Comparison of ENCODE assay signal across 13 mouse cellular contexts in genomic region chr6:95709531-95709930, GRCm38 (mm10).
"Had no signal": no experiment of that assay in that cellular context is flagged by ENCODE, and none has a peak within 500 bp of the region (broad histone marks: within the 10 kb centered on the region; RNA-seq: fewer than 3 reads in every experiment).

No protein-coding gene starts in this region.

- H3K4me3 ChIP-seq: limb, embryonic 13.5 days; liver, embryonic 12.5 days; lung, embryonic 15.5 days; megakaryocyte, embryonic 14.5 days; midbrain, embryonic 15.5 days; neural tube, embryonic 12.5 days had no signal

- H3K4me1 ChIP-seq: neural tube, embryonic 12.5 days had no signal

- DNase-seq: kidney, postnatal 10 days; layer of hippocampus, adult 9-11 months; layer of hippocampus, postnatal 36 days; lung, postnatal 14 days; thymus, postnatal 14 days had no signal

- H3K27me3 ChIP-seq: limb, embryonic 13.5 days; liver, embryonic 12.5 days; lung, embryonic 15.5 days; megakaryocyte, embryonic 14.5 days; neural tube, embryonic 12.5 days had no signal

- H3K9me3 ChIP-seq: limb, embryonic 13.5 days; liver, embryonic 12.5 days; lung, embryonic 15.5 days; megakaryocyte, embryonic 14.5 days; midbrain, embryonic 15.5 days; neural tube, embryonic 12.5 days had no signal

- H3K9ac ChIP-seq: limb, embryonic 13.5 days; liver, embryonic 12.5 days; lung, embryonic 15.5 days; midbrain, embryonic 15.5 days; neural tube, embryonic 12.5 days had no signal

- H3K36me3 ChIP-seq: limb, embryonic 13.5 days; liver, embryonic 12.5 days; lung, embryonic 15.5 days; midbrain, embryonic 15.5 days; neural tube, embryonic 12.5 days had no signal

- H3K27ac ChIP-seq: limb, embryonic 13.5 days; liver, embryonic 12.5 days; lung, embryonic 15.5 days; macrophage; midbrain, embryonic 15.5 days; neural tube, embryonic 12.5 days; stomach, postnatal 0 days had no signal
